Mouse (Mus musculus): ENCODE data around the gene Depdc1b. TPM values are rescaled to one million over a fixed set of nuclear protein-coding genes. Genes with fewer than 3 reads are reported as not detected.

The Depdc1b gene
- polyA plus RNA-seq, 1 experiment from 2014 or later, result 1.7 TPM

GRCm38 (mm10) chr13:108403197-108403596, 87.1 kb downstream of the Depdc1b start:
- ATAC-seq, result no peak
- Histone ChIP-seq H3K36me3 (ENCODE audit: control insufficient read depth, insufficient read depth, low read length) (no peaks in the 10 kb centered on the region), H3K9me3 (ENCODE audit: control insufficient read depth, low read length) (no peaks in the 10 kb centered on the region), H3K4me2 (ENCODE audit: low read length) (no peak overlapping the region), H3K9ac (ENCODE audit: low read depth, low read length) (no peak overlapping the region), H3K4me1 (ENCODE audit: control insufficient read depth, insufficient read depth, low read depth, low read length) (no peaks in the 10 kb centered on the region), H3K4me3 (ENCODE audit: low read length) (no peak overlapping the region), H3K27me3 (replicated peaks; ENCODE audit: control insufficient read depth, insufficient read depth, low read length) (no peaks in the 10 kb centered on the region), H3K27ac (ENCODE audit: low read depth, low read length) (no peak overlapping the region)
- 93% methylated on average over 5 of the region's 5 CpGs for WGBS

DNA sequence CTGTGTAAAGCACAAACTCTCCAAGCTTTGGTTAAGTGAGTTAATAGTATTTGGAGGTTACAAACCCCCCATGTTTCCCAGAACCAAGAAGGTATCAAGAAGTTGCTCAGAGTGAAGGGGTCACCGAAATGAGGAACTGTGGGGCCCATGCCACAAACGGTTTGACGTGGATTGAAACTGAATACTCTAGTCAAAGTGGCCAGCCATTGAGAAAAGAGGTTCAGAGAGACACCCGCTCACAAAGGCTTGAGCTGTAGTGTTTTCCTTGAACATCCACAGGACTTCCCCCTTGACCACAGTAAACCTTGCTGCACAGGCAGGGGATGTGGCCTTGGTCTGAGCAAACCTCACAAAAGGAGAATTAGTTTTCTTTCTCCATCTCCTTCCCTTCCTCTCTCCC, 88.2 kb downstream of the Depdc1b start:
- no peak for ATAC-seq
- Histone ChIP-seq H3K4me2 (ENCODE audit: low read length) (no peak overlapping the region), H3K27ac (ENCODE audit: low read depth, low read length) (no peak overlapping the region), H3K4me1 (ENCODE audit: control insufficient read depth, insufficient read depth, low read depth, low read length) (no peaks in the 10 kb centered on the region), H3K9ac (ENCODE audit: low read depth, low read length) (no peak overlapping the region), H3K36me3 (ENCODE audit: control insufficient read depth, insufficient read depth, low read length) (no peaks in the 10 kb centered on the region), H3K4me3 (ENCODE audit: low read length) (no peak overlapping the region), H3K9me3 (ENCODE audit: control insufficient read depth, low read length) (no peaks in the 10 kb centered on the region), H3K27me3 (replicated peaks; ENCODE audit: control insufficient read depth, insufficient read depth, low read length) (no peaks in the 10 kb centered on the region)
- WGBS, result 85% methylated on average over 4 of the region's 4 CpGs

GRCm38 (mm10) chr13:108415464-108415863, 99.3 kb downstream of the Depdc1b start:
- Histone ChIP-seq H3K9me3 (ENCODE audit: control insufficient read depth, low read length) (no peaks in the 10 kb centered on the region), H3K27ac (ENCODE audit: low read depth, low read length) (no peak overlapping the region), H3K27me3 (replicated peaks; ENCODE audit: control insufficient read depth, insufficient read depth, low read length) (no peaks in the 10 kb centered on the region), H3K4me3 (ENCODE audit: low read length) (no peak overlapping the region), H3K36me3 (ENCODE audit: control insufficient read depth, insufficient read depth, low read length) (no peaks in the 10 kb centered on the region), H3K4me2 (ENCODE audit: low read length) (no peak overlapping the region), H3K4me1 (ENCODE audit: control insufficient read depth, insufficient read depth, low read depth, low read length) (no peaks in the 10 kb centered on the region), H3K9ac (ENCODE audit: low read depth, low read length) (no peak overlapping the region)
- ATAC-seq, result no peak
- WGBS, result 73% methylated on average over 2 of the region's 2 CpGs

DNA sequence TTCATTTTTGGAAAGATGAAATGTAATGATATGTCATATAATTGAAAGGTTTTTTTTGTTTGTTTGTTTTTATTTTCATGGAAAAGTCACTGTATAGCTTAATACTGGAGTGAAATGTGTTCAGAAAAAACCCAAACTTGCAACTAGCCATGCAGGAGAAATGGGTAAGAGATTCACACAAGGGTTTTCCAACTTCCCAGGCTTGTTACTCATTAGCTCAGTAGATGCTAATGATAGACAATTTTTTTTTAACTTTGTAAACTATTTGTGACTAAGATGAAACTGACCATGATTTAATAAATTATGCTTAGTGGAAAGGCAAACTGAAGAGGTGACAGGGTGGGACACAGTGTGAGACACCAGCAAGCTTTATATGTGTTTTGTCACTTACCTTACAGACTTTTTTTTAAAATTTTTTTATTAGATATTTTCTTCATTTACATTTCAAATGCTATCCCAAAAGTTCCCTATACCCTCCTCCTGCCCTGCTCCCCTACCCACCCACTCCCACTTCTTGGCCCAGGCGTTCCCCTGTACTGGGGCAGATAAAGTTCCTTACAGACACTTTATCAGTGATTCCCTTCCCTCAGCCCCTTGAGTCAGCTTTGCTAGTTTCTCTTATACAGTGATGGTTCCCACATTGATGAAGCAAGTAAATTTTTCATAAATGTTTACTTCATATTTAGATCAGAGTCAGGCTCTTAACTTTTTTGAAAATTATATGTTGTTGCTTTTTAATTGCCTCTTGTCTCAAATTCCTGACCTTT, 102.8 kb downstream of the Depdc1b start:
- Histone ChIP-seq H3K4me3 (ENCODE audit: low read length) (no peak overlapping the region), H3K9me3 (ENCODE audit: control insufficient read depth, low read length) (no peaks in the 10 kb centered on the region), H3K4me1 (ENCODE audit: control insufficient read depth, insufficient read depth, low read depth, low read length) (no peaks in the 10 kb centered on the region), H3K9ac (ENCODE audit: low read depth, low read length) (no peak overlapping the region), H3K27ac (ENCODE audit: low read depth, low read length) (no peak overlapping the region), H3K36me3 (ENCODE audit: control insufficient read depth, insufficient read depth, low read length) (no peaks in the 10 kb centered on the region), H3K4me2 (ENCODE audit: low read length) (no peak overlapping the region), H3K27me3 (replicated peaks; ENCODE audit: control insufficient read depth, insufficient read depth, low read length) (no peaks in the 10 kb centered on the region)
- 83% methylated on average over 1 of the region's 1 CpGs for WGBS
- no peak for ATAC-seq

- no peaks in the 10 kb centered on the region for H3K9me3 ChIP-seq (ENCODE audit: control insufficient read depth, low read length)
- H3K4me1 ChIP-seq (ENCODE audit: control insufficient read depth, insufficient read depth, low read depth, low read length), result no peaks in the 10 kb centered on the region
- H3K9ac ChIP-seq (ENCODE audit: low read depth, low read length), result no peak overlapping the region
- H3K4me3 ChIP-seq (ENCODE audit: low read length), result no peak overlapping the region
- no peaks in the 10 kb centered on the region for H3K27me3 ChIP-seq (replicated peaks; ENCODE audit: control insufficient read depth, insufficient read depth, low read length)
- H3K27ac ChIP-seq (ENCODE audit: low read depth, low read length), result no peak overlapping the region
- H3K36me3 ChIP-seq (ENCODE audit: control insufficient read depth, insufficient read depth, low read length), result no peaks in the 10 kb centered on the region
- 71% methylated on average over 5 of the region's 5 CpGs for WGBS
- ATAC-seq, result no peak
- H3K4me2 ChIP-seq (ENCODE audit: low read length), result no peak overlapping the region
Observed at GRCm38 (mm10) chr13:108426322-108426721, 110.2 kb downstream of the Depdc1b start.

GRCm38 (mm10) chr13:108428809-108429208, 112.7 kb downstream of the Depdc1b start:
- no peak for ATAC-seq
- Histone ChIP-seq H3K9ac (ENCODE audit: low read depth, low read length) (no peak overlapping the region), H3K27ac (ENCODE audit: low read depth, low read length) (no peak overlapping the region), H3K36me3 (ENCODE audit: control insufficient read depth, insufficient read depth, low read length) (no peaks in the 10 kb centered on the region), H3K9me3 (ENCODE audit: control insufficient read depth, low read length) (no peaks in the 10 kb centered on the region), H3K4me2 (ENCODE audit: low read length) (no peak overlapping the region), H3K4me1 (ENCODE audit: control insufficient read depth, insufficient read depth, low read depth, low read length) (no peaks in the 10 kb centered on the region), H3K4me3 (ENCODE audit: low read length) (no peak overlapping the region), H3K27me3 (replicated peaks; ENCODE audit: control insufficient read depth, insufficient read depth, low read length) (no peaks in the 10 kb centered on the region)
- WGBS, result 54% methylated on average over 6 of the region's 6 CpGs

DNA sequence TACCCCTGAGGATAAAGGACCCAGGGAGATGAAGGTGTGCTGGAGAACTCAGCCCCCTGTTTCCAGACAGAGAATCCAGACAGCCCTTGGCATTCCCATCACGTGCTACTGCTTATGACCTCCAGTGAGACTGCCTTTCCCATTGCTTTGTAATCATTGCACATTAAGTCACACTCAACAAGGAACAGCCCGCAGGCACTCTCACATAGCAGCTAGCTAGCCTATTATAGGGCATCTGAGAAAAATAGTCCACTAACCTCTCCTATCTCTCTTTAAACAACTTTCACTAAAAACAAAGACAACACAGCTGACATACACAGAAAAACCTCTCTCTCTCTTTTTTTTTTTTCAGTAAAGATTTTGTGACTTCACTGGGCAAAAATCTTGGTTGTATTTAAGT, 113.5 kb downstream of the Depdc1b start:
- H3K9me3 ChIP-seq (ENCODE audit: control insufficient read depth, low read length), result no peaks in the 10 kb centered on the region
- H3K4me2 ChIP-seq (ENCODE audit: low read length), result no peak overlapping the region
- no peaks in the 10 kb centered on the region for H3K36me3 ChIP-seq (ENCODE audit: control insufficient read depth, insufficient read depth, low read length)
- no peak overlapping the region for H3K9ac ChIP-seq (ENCODE audit: low read depth, low read length)
- no peak overlapping the region for H3K4me3 ChIP-seq (ENCODE audit: low read length)
- no peaks in the 10 kb centered on the region for H3K4me1 ChIP-seq (ENCODE audit: control insufficient read depth, insufficient read depth, low read depth, low read length)
- no peak overlapping the region for H3K27ac ChIP-seq (ENCODE audit: low read depth, low read length)
- no peak for ATAC-seq
- no peaks in the 10 kb centered on the region for H3K27me3 ChIP-seq (replicated peaks; ENCODE audit: control insufficient read depth, insufficient read depth, low read length)
- WGBS, result 52% methylated on average over 2 of the region's 2 CpGs

DNA sequence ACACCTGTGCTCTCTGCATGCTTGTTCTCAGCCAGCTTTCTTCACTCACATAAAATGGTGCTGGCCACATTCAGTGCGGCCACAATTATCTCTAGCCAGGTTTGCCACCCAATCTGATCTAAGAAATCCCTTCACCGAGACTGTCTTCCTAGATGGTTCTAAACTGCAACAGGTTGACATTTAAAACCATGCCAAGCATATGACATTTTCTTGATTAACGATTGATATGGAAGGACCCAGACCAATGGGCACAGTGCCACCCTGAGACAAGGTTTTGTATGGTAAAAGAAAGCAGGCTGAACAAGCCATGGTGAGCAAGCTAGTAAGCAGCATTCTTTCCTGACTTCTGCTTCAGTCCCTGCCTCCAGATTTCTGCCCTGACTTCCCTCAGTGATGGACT, 115.6 kb downstream of the Depdc1b start:
- no peak overlapping the region for H3K27ac ChIP-seq (ENCODE audit: low read depth, low read length)
- H3K36me3 ChIP-seq (ENCODE audit: control insufficient read depth, insufficient read depth, low read length), result no peaks in the 10 kb centered on the region
- no peak overlapping the region for H3K4me2 ChIP-seq (ENCODE audit: low read length)
- no peaks in the 10 kb centered on the region for H3K9me3 ChIP-seq (ENCODE audit: control insufficient read depth, low read length)
- H3K9ac ChIP-seq (ENCODE audit: low read depth, low read length), result no peak overlapping the region
- no peak overlapping the region for H3K4me3 ChIP-seq (ENCODE audit: low read length)
- H3K27me3 ChIP-seq (replicated peaks; ENCODE audit: control insufficient read depth, insufficient read depth, low read length), result no peaks in the 10 kb centered on the region
- no peak for ATAC-seq
- H3K4me1 ChIP-seq (ENCODE audit: control insufficient read depth, insufficient read depth, low read depth, low read length), result no peaks in the 10 kb centered on the region
- WGBS, result 93% methylated on average over 3 of the region's 3 CpGs

GRCm38 (mm10) chr13:108435687-108436086, 119.6 kb downstream of the Depdc1b start:
- no peak overlapping the region for H3K27ac ChIP-seq (ENCODE audit: low read depth, low read length)
- no peak overlapping the region for H3K4me3 ChIP-seq (ENCODE audit: low read length)
- H3K9ac ChIP-seq (ENCODE audit: low read depth, low read length), result no peak overlapping the region
- no peak for ATAC-seq
- no peaks in the 10 kb centered on the region for H3K4me1 ChIP-seq (ENCODE audit: control insufficient read depth, insufficient read depth, low read depth, low read length)
- no peaks in the 10 kb centered on the region for H3K9me3 ChIP-seq (ENCODE audit: control insufficient read depth, low read length)
- H3K4me2 ChIP-seq (ENCODE audit: low read length), result no peak overlapping the region
- no peaks in the 10 kb centered on the region for H3K36me3 ChIP-seq (ENCODE audit: control insufficient read depth, insufficient read depth, low read length)
- no peaks in the 10 kb centered on the region for H3K27me3 ChIP-seq (replicated peaks; ENCODE audit: control insufficient read depth, insufficient read depth, low read length)
